Mouse (Mus musculus) subcutaneous adipose tissue, adult 2 months (tissue): Measurements from ENCODE around the gene Hrct1. TPM values are rescaled to one million over a fixed set of nuclear protein-coding genes. Genes with fewer than 3 reads are reported as not detected.

ENCODE experiments used
- polyA plus RNA-seq: library from polyadenylated mRNA; depleted of rRNA; stranded (reverse); fragments of >200 nt; gene quantifications from 2 replicates; pipeline ENCODE4 v1.2.3, GENCODE M21; 2012; ENCODE audit warnings: low replicate concordance; rRNA removed

Gene Hrct1
- 8.2 and 78.2 TPM in 2 replicates for polyA plus RNA-seq

DNA sequence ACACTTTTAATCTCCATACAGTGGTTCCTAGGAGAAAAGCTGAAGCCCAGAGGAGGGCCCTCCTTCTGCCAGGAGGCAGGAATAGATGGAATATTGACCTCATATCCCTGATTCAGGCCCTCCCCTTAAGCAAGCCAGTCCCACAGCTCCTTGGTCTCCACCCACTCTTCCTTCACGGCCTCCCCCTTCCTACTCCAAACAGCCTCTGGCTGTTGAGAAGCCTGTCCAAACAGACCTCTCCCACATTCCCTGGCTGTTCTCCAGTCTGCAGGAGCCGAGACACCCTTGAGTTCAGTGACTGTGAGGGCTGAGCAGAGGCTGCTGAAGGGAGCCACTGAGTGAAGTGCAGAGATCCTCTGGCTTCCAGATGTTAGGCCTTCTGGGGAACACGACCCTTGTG, at the start of gene Hrct1:
Hrct1 (plus strand) TSS at position 194 of the 400 bp plus-strand sequence.

DNA sequence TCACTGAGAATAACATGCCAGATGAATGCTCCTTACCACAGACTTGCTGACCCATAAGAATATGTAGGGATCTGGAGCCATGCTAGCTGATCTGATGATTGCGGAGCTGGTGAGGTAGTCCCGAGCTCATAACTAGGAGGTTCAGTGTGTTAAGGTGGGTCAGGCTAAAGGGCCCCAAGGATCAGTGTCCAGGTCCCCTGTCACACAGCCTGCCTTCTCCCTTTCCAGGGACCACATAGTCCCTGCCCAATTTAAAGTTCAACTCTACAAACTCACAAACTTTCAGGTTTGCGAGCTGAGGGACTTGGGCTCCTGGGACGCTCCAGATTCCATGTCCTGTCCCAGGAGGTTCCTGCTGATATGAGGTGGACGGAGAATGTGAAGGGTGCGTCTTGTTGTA, 26.3 kb upstream of the Hrct1 start, which contains the start of gene Olfr70:
Olfr70 (minus strand) TSS at position 101 of the 400 bp plus-strand sequence.

DNA sequence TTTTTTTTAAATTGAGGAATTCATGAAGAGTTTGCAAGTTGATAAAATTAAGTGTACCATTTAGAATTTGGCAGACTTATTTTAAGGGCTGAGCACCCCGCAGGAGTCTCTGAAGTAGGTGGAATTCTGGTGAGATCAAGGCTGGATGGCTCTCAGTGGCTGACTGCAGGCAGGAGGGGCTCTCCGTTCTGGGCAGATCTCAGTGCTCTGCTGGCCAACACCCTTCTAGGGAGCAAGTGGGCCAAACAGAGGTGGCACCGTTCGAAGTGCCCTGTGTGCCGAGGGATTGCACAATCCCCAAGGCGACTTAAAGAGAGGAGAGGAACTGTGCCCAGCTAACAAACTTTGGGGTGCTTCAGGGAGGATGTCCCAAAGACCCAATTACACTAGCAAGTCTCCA, 17.1 kb upstream of the Hrct1 start, which contains the start of gene Olfr71:
Olfr71 (minus strand) TSS at position 387 of the 400 bp plus-strand sequence.

DNA sequence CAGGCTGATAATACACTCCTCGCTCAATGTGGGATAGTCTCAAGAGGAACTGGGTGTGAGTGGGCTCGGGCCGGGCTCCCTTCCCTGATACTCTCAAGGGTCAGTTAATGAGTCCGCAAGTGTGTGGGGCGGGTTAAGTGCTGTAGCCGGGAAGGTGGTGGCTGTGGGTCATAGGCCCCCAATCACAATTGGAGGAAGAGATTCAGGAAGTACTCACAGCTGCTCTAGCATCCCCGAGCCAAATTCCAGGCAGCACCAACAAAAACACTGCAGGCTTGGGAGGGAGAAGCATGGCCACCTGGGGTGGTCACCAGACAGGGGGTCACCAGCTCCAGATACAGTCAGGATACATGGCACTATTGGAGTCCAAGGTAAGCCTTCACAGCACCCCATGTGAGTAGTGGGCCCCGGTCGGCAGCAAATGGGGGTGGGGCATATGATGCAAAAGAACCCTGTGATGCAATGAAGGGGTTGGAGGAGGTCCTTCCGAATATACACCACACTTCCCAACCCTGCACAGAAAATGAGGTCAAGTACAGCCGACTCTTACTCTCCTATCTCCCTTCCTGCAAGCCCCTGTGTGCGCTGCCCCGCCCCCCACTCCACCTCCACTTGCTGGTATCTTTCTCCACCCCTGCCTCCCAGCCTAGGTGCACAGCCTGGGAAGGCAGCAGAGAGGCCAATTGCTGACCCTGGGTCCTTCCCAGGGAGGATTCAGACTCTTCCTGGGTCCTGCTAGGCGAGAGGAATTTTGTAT, 3.0 kb downstream of the Hrct1 start, which contains the start of gene Spaar:
Spaar (plus strand) TSS at position 241 of the 757 bp plus-strand sequence.

DNA sequence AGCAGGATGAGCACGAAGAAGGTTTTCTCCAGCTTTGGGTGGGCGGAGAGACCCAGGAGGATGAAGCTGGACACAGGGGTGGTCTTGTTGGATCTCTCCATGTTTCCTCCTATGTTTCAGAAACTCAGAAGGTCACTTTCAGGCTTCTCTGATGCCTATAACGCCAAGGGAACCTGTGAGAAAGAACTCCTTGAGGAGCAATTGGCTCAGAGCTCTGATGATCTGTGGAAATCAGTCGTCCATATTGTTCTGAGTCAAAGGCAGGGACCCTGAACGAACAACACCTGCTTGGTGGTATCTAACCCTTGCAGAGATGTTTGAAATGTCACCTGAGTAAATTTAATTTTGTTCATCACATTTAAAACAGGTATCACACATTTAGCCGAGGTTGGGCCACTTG, 43.9 kb downstream of the Hrct1 start, which contains the start of gene Olfr159:
Olfr159 (minus strand) TSS at position 101 of the 400 bp plus-strand sequence.

Other genes with a start within 250 kb of the Hrct1 start
- gene Sit1, start 243.5 kb upstream of the Hrct1 start, polyA plus RNA-seq: 0.40 and 0.73 TPM in 2 replicates
- gene Ccdc107, start 234.3 kb upstream of the Hrct1 start, polyA plus RNA-seq: 72.2 and 259 TPM in 2 replicates
- 2.2 and 11.5 TPM in 2 replicates for gene Arhgef39, start 227.5 kb upstream of the Hrct1 start, polyA plus RNA-seq
- gene Car9, start 220.2 kb upstream of the Hrct1 start, polyA plus RNA-seq: 0.26 and 1.6 TPM in 2 replicates
- gene Tpm2, start 203.4 kb upstream of the Hrct1 start, polyA plus RNA-seq: 19.2 and 203 TPM in 2 replicates
- gene Creb3, start 164.9 kb upstream of the Hrct1 start, polyA plus RNA-seq: 63.4 and 86.6 TPM in 2 replicates
- gene Tln1, start 164.5 kb upstream of the Hrct1 start, polyA plus RNA-seq: 119 and 185 TPM in 2 replicates
- 73.9 and 79.3 TPM in 2 replicates for gene Rgp1, start 148.5 kb upstream of the Hrct1 start, polyA plus RNA-seq
- 29.8 and 35.8 TPM in 2 replicates for gene Gba2, start 148.3 kb upstream of the Hrct1 start, polyA plus RNA-seq
- gene Msmp, start 142.7 kb upstream of the Hrct1 start, polyA plus RNA-seq: 0.62 and 3.8 TPM in 2 replicates
- gene Npr2, start 95.3 kb upstream of the Hrct1 start, polyA plus RNA-seq: 94.7 and 95.6 TPM in 2 replicates
- 0.69 and 1.1 TPM in 2 replicates for gene Spag8, start 73.6 kb upstream of the Hrct1 start, polyA plus RNA-seq
- 105 and 166 TPM in 2 replicates for gene Hint2, start 70.7 kb upstream of the Hrct1 start, polyA plus RNA-seq
- gene Tmem8b, start 58.2 kb upstream of the Hrct1 start, polyA plus RNA-seq: 14.5 and 16.6 TPM in 2 replicates
- gene Fam221b, start 58.0 kb upstream of the Hrct1 start, polyA plus RNA-seq: 0.07 and 0.10 TPM in 2 replicates
- gene Olfr70, start 26.4 kb upstream of the Hrct1 start, polyA plus RNA-seq: not detected in 2 replicates
- gene Olfr71, start 16.9 kb upstream of the Hrct1 start, polyA plus RNA-seq: not detected in 2 replicates
- 3.1 and 20.2 TPM in 2 replicates for gene Spaar, start 2.8 kb downstream of the Hrct1 start, polyA plus RNA-seq
- 0.13 TPM in 1 of 2 replicates, not detected in the other for gene Olfr159, start 43.8 kb downstream of the Hrct1 start, polyA plus RNA-seq
- not detected in 2 replicates for gene Olfr156, start 96.7 kb downstream of the Hrct1 start, polyA plus RNA-seq
- 0.04 TPM in 1 of 2 replicates, not detected in the other for gene Olfr157, start 113.0 kb downstream of the Hrct1 start, polyA plus RNA-seq
- gene Olfr155, start 124.4 kb downstream of the Hrct1 start, polyA plus RNA-seq: not detected in 2 replicates
- 8.0 and 33.4 TPM in 2 replicates for gene Reck, start 148.3 kb downstream of the Hrct1 start, polyA plus RNA-seq
- gene Glipr2, start 230.2 kb downstream of the Hrct1 start, polyA plus RNA-seq: 14.6 and 29.1 TPM in 2 replicates